Mouse (Mus musculus): ENCODE measurements around the gene Ackr3.

- no peak for TF ChIP-seq POLR2A (IDR thresholded peaks at IDR 0.05; ENCODE audit: low read depth, low read length)
- no peak for TF ChIP-seq CTCF (IDR thresholded peaks at IDR 0.05; ENCODE audit: extremely low read depth, insufficient read depth, insufficient read length, insufficient replicate concordance)
Observed at GRCm38 (mm10) chr1:90239336-90240225, 35.8 kb downstream of the Ackr3 start.
